Mouse (Mus musculus) spleen, postnatal 4 days (tissue): Measurements from ENCODE around the gene Gucy1a1.

Experiments used
- DNase-seq, 2 experiments: peaks; one replicate each; pipeline ENCODE4 v3.0.0; 2022; ENCODE audit warnings: low spot score in 2 of 2

Gene Gucy1a1

DNA sequence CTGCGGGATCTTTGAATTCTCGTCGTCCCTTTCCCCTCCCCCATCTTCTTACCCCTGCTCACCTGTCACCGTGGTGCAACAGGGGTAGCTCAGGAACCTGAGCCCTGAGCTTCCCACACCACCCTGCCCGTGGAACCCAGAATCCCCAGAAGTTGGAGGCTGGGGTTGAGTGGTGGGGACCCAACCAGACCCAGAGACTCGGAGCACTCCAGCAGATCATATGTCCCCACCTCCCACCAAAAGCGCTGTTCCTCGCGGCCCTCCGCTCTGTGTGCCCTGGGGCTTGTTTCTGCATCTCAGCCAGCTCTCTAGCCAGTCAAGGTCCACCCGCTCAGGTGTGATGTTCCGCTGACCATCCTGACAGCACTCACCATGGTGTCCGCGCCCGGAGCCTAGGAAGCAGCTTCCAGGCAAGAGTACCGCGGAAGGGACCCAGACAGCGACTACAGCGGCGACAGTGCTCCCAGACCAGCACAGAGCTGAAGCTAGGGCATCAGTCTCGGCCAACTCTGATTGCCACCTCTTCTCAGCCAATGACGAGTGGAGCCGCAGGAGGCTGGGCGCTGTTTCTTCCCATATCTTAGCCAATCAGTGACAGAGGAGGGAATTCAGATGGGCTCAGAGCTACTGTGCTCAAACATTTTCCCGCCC, 71.3 kb downstream of the Gucy1a1 start, which contains the start of gene Gucy1b1:
Gene Gucy1b1, minus strand, starts transcription at position 489 of the 651 bp plus-strand sequence.
- DNase-seq: peak; percentile 15 to 60

DNA sequence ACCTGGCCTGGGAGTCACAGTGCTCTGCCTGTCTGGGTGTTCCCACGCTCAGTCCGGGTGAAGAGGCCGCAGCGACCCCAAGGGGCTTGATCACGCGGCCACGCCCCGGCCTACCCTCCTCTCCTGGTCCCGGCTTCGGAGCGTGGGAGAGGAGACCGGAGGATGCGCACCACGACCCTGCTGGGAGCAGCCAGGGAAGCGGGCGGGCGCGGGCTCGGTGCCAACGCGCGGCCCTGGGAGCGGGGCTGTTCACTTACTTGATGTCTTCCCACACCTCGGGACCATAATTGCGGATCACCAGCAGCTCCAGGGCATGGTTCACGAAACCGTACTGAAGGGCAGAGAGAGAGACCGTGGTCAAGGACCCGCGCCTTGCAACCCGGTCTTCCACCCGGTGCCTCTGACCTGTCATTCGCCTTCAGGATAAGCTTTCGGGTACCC, 71.8 kb downstream of the Gucy1a1 start:
- peak; percentile 15 to 63 for DNase-seq

DNA sequence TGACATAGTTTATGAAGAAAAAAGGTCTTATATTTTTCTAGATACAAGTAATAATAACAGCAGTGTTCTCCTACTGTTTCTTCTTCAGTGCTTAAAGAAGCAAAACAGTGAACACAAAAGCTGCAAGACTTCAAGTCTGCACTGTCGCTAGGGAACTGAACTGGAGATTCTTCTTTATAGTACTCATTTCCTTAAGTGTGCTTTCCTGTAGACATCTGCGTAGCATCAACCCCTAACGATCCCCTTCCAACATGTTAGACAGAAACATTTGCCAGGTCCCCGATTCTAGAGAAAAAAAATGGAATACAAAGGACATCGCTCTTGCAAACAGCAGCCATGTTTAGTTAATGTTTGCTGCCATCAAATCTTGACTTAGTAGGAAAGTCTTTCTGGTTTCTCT, 77.8 kb downstream of the Gucy1a1 start:
- DNase-seq: no peak

DNA sequence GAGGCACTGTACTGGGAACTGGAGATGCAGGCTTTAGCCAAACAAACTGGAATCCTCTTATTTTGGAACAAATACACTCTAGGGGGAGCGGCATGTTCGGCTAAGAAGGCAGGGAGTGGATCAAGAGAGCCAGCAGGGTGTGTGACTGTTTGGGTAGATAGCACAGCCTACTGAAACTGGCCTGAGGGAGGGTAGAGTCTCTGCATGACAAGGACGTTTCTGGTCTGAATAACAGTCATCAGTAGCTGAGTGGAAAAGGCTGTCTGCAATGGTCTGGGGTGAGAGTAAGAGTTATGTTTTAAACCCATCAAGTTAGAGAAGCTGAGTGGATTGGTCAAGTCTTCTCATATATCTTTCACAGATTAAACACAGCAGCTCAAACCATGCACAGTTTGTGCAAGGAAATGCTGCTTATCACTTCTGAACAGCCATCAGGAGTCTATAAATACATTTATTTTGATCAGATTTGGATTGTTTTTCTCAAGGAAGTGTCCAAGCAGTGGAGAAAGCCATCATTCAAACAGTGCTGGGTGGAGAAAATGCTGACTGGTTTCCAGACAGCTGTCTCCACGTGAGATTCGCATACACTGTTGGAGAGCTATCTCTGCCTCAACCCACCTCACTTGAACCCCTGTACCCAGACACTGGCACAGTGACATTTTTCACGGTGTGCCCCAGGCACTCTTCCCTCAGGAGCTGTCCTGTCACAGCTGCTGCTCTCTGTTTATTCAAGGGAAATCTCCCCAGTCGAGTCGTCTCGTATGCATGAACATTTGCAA, 84.0 kb downstream of the Gucy1a1 start:
- no peak for DNase-seq

DNA sequence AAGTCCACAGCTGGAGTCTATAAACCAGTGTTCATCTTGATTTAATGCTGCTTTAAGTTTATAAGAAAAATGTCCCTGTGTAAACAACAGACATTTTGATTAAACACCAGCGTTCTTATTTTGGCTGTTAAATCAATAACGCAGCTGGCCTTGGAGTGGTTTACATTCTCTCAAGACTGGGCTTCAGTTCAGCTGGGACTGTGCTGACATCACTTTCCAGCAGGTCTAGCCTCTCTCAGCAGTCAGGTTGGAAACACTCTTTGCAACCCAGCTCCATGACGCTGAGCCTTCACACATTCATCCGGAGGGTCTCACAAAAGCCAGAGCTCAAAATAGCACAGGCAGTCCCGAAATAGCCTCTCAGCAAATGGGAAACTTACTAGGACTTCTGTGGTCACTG, 88.4 kb downstream of the Gucy1a1 start:
- DNase-seq: no peak

DNA sequence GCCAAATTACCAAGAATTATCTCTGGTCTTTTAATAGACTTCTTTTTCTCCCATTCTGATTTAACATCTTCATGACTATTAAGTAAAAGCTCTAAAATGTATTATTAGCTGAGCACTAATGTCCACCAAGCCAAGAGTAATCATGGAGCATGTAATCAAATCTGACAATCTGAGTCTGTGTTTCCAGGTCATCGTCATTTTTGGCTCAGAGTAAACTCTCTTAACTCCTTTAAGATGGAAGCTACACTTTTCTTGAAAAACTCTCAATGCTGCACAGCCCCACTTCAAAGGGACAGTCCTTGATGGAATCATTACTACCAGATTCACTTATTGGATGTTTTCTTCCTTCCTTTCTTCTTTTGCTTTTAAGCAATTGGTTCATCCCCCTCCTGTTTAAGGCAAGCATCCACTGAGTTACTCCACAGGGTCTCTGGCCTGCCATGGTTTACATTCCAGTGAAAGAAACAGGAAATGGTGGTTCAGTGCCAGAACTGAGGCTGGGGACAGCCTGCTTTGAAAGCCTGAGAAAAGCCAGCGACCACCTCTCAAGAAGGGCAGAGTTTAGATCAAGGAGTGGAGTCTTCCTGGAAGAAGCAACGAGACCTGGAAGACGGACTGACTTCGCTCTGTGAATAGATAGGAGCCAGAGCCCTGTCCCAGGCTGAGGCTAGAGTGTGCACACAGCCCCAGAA, 91.2 kb downstream of the Gucy1a1 start:
- DNase-seq: no peak

DNA sequence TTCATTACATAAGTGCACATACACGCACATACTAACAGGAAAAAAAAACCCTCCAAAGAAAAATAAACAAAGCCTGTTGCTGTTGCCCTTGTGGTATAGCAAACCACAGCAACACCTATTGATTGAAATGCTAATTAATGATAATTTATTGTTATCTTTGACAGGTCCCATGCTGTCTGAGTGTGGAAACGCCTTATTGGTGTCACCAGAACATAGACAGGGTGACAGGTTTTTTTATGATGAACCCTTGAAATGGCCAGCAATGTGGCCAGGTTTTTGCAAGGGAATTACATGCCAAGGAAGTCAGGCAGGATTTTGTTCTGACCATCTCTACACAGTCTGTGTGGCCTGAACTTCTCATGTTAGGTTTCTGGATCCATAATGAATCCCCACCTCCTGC, 93.6 kb downstream of the Gucy1a1 start:
- no peak for DNase-seq

DNA sequence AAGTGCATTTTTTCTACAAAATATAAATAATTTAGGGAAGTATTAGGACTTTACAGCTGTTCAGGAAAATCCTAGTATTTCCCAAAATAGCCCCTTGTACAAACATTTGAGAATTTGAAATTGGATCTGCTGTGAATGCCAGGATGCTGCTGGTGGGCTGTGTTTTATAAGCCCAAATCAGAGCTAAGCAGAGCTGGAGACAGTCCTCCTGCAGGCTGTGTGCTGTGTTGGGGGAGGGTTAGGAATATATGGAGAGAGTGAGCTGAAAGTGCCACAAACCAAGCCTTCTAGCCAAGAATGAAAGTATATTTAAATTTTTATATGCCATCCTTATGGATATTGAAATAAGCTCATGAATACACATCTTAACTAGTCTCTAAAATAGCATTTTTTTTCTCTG, 94.1 kb downstream of the Gucy1a1 start:
- no peak for DNase-seq

DNA sequence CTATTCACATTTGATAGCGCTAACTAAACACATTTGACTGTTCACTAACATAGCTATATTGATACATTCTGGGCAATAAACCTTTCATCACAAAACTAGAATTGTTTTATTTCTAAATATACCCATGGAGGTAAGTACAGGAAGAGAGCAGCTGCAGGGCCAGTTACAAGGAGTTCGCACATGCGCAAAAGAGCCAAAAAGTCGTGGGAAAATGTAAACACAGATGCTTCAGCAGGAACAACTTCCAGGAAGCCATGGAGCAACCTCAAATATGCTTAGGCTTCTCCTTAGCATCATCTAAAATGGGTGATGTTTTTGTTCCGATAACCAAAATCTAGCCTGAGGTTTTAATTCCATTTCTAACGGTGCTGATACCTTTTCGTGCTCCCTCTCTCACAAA, 96.9 kb downstream of the Gucy1a1 start:
- no peak for DNase-seq

DNA sequence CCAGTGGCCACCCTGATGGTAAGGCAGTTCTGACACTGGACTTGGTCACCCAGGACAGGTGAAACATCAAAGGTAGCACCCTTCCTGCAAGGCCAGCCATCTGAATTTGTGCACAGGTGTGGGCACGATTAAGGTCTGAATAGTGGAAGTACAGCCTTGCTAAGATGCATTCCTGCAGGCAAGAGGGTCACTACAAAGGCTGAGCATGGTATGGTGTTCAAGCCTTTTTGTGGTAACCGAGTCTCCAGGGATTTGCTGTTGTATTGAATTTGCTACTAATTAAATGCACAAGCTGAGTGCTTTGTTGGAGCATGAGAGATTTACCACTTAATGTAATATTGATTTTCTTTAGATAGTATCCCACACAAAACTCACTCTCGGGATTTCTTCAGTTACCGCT, 97.5 kb downstream of the Gucy1a1 start:
- no peak for DNase-seq

DNA sequence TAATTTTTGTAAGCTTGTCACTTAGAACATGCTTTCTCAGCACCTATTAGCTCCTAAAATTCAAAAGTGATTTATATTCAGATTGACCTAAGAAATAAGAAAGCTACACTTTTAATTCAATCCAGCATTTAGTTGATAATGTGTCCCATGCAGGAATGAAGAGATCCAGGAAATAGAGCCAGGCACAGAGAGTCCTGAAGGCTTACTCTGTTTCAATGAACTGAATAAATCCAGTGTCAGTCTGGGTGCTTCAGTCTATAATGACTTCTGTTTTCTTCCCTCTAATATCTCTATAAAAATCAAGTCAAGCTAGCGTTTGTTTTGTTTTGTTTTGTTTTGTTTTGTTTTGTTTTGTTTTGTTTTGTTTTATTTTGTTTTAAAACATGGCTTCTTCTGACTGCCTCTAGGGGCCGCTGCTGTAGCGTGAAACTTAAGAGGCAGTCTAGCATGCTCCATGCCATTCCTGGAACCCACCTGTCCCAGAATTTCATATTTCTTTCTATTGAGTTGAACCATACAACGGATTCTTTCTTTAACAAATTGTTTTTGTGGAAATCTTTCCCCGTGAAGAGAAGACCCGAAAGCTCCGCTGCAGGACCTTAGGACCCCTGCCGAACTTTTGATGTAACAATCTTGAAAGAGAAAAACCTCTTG, 98.4 kb downstream of the Gucy1a1 start:
- DNase-seq: no peak

DNA sequence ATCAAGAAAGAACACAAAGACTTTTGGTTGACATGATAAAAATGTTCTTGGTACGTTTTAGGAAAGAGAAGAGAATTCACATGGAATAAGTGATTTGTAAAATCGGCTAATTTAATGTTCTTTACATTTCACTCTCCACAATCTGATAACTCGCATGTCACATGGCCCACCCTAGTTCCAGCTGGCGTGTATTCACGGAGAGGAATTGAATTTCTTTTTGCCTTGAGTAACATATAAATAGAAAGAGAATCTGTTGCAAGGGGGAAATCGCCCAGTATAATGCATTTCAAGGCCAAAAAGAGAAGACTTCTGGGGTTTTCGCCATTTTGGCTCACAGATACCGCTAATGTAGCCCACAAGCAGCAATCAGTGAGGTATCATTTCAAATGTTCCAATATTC, 99.5 kb downstream of the Gucy1a1 start:
- DNase-seq: no peak

DNA sequence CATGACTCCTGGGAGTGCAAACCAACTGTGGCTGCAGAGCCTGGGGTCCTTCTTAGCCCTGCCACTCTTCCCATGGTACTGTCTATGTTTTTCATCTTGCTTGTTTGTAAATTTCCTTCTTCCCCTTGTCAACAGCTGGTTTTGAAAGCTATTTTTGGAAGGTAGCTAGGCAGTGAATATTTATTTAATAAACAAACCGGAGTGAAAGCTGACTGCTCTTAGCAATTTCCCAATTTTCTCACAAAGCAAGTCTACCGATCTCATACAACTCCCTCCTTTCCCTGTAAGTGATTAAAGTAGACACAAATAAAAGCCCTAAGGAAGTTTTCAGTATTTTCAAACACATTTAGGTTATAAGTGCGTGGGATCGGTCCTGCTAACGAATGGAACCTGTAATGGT, 100.7 kb downstream of the Gucy1a1 start:
- DNase-seq: no peak

DNA sequence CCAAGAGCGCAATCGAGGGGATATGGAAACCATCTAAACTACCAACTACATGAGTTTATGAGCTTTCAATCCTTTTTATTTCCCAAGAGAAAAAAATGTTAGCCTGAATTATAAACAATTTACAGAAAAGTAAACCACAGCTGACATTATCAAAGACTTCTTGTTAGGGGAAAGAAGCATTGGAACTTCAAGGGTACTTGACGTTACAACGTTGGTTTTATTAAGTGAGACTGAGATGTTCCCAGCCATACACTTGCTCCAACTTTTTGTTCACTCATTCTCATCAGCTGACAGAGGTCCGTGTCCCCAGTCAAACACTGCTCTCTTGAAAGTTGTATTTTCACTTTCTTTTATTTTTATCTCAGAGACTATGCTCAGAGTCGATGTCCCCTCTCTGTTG, 101.9 kb downstream of the Gucy1a1 start:
- DNase-seq: no peak
